Mouse (Mus musculus) bone marrow, adult 2 months (tissue): ENCODE data around the gene Dynlt1f.
"Not testable (repeated sequence)": the region's sequence is repeated elsewhere in the genome, so short reads cannot be mapped to it uniquely, and the experiment has no call there.

ENCODE experiments used
- CTCF ChIP-seq: fragments of 200-500 bp; IDR thresholded peaks from 2 replicates; pipeline ENCODE4 v1.5.1; 2011; ENCODE audit warnings: low read length, control low read depth; ENCODE audit not compliant: control insufficient read depth, insufficient read depth
- POLR2A ChIP-seq: fragments of 200-500 bp; IDR thresholded peaks from 2 replicates; pipeline ENCODE4 v1.6.1; 2011; ENCODE audit warnings: low read depth, mild to moderate bottlenecking, control low read depth, low read length, borderline replicate concordance; ENCODE audit not compliant: control insufficient read depth

DNA sequence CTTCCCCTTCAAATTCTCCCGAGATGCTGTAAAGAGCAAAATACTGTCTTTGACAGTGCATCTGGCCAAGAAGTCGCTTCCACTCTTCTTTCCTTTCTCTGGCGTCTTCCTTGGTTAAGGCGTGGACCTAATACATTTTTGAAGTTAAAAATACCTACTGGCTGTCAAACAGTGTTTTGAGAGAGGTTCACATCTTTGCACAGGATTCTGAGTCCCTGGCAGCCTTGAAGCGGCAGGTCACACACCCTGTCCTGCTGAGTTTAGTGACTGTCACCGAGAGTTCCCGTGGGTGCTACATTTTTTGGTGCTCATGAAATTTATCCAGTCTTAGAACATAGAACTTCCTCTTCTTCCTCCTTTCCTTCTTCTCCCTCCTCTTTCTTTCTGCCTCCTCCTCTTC lies 44.4 kb upstream of the Dynlt1f start:
- TF ChIP-seq POLR2A, CTCF: not testable (repeated sequence)
